Mouse (Mus musculus): ENCODE data around the gene Olfr1404. TPM values are rescaled to one million over a fixed set of nuclear protein-coding genes. Genes with fewer than 3 reads are reported as not detected.
"Not testable (repeated sequence)": the region's sequence is repeated elsewhere in the genome, so short reads cannot be mapped to it uniquely, and the experiment has no call there.

The Olfr1404 gene
- polyA plus RNA-seq (2015; fragmentation: Nextera tagmentation; extraction: Ambion mirVana), result not detected in 2 replicates

- Histone ChIP-seq H3K27me3 (ENCODE audit: control insufficient read depth, insufficient read depth, low read depth, low read length) (no peaks in the 10 kb centered on the region), H3K27ac (ENCODE audit: low read length) (no peak within 1 kb of the TSS), H3K36me3 (ENCODE audit: control insufficient read depth, insufficient read depth, low read length) (no peaks in the 10 kb centered on the region), H3K4me2 (ENCODE audit: low read depth, low read length) (no peak within 1 kb of the TSS), H3K4me3 (ENCODE audit: low read length) (no peak within 1 kb of the TSS), H3K9me3 (ENCODE audit: control insufficient read depth, low read length) (no peaks in the 10 kb centered on the region), H3K4me1 (replicated peaks; ENCODE audit: control insufficient read depth, insufficient read depth, low read length) (no peaks in the 10 kb centered on the region), H3K9ac (ENCODE audit: low read length) (no peak within 1 kb of the TSS)
- ATAC-seq (ENCODE audit: low read depth), result no peak
- 64% methylated on average over 5 of the region's 5 CpGs for WGBS
Observed at GRCm38 (mm10) chr1:173212092-173212491, at the start of gene Olfr1404. Gene Olfr1404 (plus strand): TSS chr1:173212392.

- Histone ChIP-seq H3K4me2 (ENCODE audit: low read depth, low read length) (no peak overlapping the region), H3K4me1 (replicated peaks; ENCODE audit: control insufficient read depth, insufficient read depth, low read length) (no peaks in the 10 kb centered on the region), H3K9ac (ENCODE audit: low read length) (no peak overlapping the region), H3K9me3 (ENCODE audit: control insufficient read depth, low read length) (no peaks in the 10 kb centered on the region), H3K4me3 (ENCODE audit: low read length) (no peak overlapping the region), H3K36me3 (ENCODE audit: control insufficient read depth, insufficient read depth, low read length) (no peaks in the 10 kb centered on the region), H3K27me3 (ENCODE audit: control insufficient read depth, insufficient read depth, low read depth, low read length) (no peaks in the 10 kb centered on the region), H3K27ac (ENCODE audit: low read length) (no peak overlapping the region)
- no peak for ATAC-seq (ENCODE audit: low read depth)
Observed at GRCm38 (mm10) chr1:173174154-173174842, 37.9 kb upstream of the Olfr1404 start.

DNA sequence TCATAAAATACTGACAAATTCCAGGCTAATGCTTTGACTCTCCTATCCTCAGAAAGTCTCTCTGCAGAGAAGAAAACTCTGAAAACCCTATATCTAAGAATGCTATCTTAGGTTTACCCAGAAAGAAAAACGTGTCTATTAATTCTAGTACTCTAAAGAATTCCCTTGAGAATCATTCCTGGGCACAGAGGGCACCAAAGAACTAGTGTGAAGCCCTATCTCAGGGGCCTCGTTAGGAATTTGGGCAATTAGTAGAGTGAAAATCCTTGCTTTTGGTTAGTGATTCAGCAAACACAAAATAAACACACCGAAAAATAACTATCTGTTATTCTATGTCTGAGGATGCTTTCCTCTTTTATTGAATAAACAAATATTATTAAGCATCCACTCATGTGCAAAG is 21.7 kb upstream of the Olfr1404 start, which contains the start of gene Olfr1406:
Gene Olfr1406 (minus strand): TSS at position 101 of the 400 bp plus-strand sequence.
- no peaks in the 10 kb centered on the region for H3K27me3 ChIP-seq (ENCODE audit: control insufficient read depth, insufficient read depth, low read depth, low read length)
- no peaks in the 10 kb centered on the region for H3K9me3 ChIP-seq (ENCODE audit: control insufficient read depth, low read length)
- 59% methylated on average over 3 of the region's 3 CpGs for WGBS
- no peak within 1 kb of the TSS for H3K4me2 ChIP-seq (ENCODE audit: low read depth, low read length)
- H3K4me1 ChIP-seq (replicated peaks; ENCODE audit: control insufficient read depth, insufficient read depth, low read length), result no peaks in the 10 kb centered on the region
- no peak within 1 kb of the TSS for H3K9ac ChIP-seq (ENCODE audit: low read length)
- no peak within 1 kb of the TSS for H3K27ac ChIP-seq (ENCODE audit: low read length)
- no peak within 1 kb of the TSS for H3K4me3 ChIP-seq (ENCODE audit: low read length)
- ATAC-seq (ENCODE audit: low read depth), result no peak
- H3K36me3 ChIP-seq (ENCODE audit: control insufficient read depth, insufficient read depth, low read length), result no peaks in the 10 kb centered on the region

DNA sequence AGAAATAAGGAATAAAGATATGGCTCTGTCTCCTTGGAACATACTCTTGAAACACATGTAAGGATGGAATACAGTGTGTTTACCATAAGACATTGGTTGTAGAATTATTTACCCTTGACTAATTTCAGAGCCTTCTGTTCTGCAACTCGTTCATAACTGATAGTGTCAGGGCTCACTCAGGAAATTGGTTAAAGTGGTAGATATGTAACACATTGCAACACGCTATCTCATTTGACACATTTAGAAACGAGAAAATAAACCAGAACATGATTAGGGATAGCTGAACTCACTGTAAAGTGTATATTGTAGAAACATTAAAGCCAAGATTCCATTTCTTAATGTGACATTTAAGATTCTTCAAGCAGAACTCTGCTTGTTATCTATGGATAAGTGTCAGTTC is 20.1 kb upstream of the Olfr1404 start:
- Histone ChIP-seq H3K4me1 (replicated peaks; ENCODE audit: control insufficient read depth, insufficient read depth, low read length) (no peaks in the 10 kb centered on the region), H3K9me3 (ENCODE audit: control insufficient read depth, low read length) (no peaks in the 10 kb centered on the region), H3K27ac (ENCODE audit: low read length) (no peak overlapping the region), H3K27me3 (ENCODE audit: control insufficient read depth, insufficient read depth, low read depth, low read length) (no peaks in the 10 kb centered on the region), H3K9ac (ENCODE audit: low read length) (no peak overlapping the region), H3K36me3 (ENCODE audit: control insufficient read depth, insufficient read depth, low read length) (no peaks in the 10 kb centered on the region), H3K4me3 (ENCODE audit: low read length) (no peak overlapping the region), H3K4me2 (ENCODE audit: low read depth, low read length) (no peak overlapping the region)
- no peak for ATAC-seq (ENCODE audit: low read depth)
- whole genome bisulfite sequencing, result 53% methylated on average over 3 of the region's 3 CpGs

DNA sequence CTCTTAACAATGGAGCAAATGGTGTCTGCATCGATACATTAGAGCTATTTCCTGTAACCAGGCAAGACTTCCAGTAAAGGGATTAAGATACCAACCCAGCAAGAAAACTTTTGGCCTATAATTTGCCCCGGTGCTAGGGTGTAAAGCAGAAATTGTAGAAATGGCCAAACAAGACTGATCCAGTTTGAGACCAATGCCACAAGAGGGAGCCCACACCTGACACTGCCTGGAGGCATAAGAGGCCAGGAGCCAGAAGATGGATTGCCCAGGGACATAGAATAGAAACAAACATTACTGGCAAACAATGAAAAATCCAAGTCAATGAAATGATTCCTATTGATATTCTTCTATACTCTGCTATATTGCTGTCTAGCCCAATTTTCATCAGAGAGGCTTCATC is 15.8 kb upstream of the Olfr1404 start:
- no peak overlapping the region for H3K9ac ChIP-seq (ENCODE audit: low read length)
- H3K4me2 ChIP-seq (ENCODE audit: low read depth, low read length), result no peak overlapping the region
- WGBS, result 83% methylated on average over 2 of the region's 2 CpGs
- no peak overlapping the region for H3K4me3 ChIP-seq (ENCODE audit: low read length)
- ATAC-seq (ENCODE audit: low read depth), result no peak
- no peak overlapping the region for H3K27ac ChIP-seq (ENCODE audit: low read length)
- H3K36me3 ChIP-seq (ENCODE audit: control insufficient read depth, insufficient read depth, low read length), result no peaks in the 10 kb centered on the region
- no peaks in the 10 kb centered on the region for H3K9me3 ChIP-seq (ENCODE audit: control insufficient read depth, low read length)
- H3K27me3 ChIP-seq (ENCODE audit: control insufficient read depth, insufficient read depth, low read depth, low read length), result no peaks in the 10 kb centered on the region
- no peaks in the 10 kb centered on the region for H3K4me1 ChIP-seq (replicated peaks; ENCODE audit: control insufficient read depth, insufficient read depth, low read length)

GRCm38 (mm10) chr1:173197508-173197907 is 14.7 kb upstream of the Olfr1404 start, which contains the start of gene Olfr218:
Gene Olfr218 (plus strand): TSS chr1:173197808.
- 67% methylated on average over 5 of the region's 5 CpGs for WGBS
- Histone ChIP-seq H3K27ac (ENCODE audit: low read length) (no peak within 1 kb of the TSS), H3K9ac (ENCODE audit: low read length) (no peak within 1 kb of the TSS), H3K4me3 (ENCODE audit: low read length) (no peak within 1 kb of the TSS), H3K27me3 (ENCODE audit: control insufficient read depth, insufficient read depth, low read depth, low read length) (no peaks in the 10 kb centered on the region), H3K9me3 (ENCODE audit: control insufficient read depth, low read length) (no peaks in the 10 kb centered on the region), H3K4me2 (ENCODE audit: low read depth, low read length) (no peak within 1 kb of the TSS), H3K4me1 (replicated peaks; ENCODE audit: control insufficient read depth, insufficient read depth, low read length) (no peaks in the 10 kb centered on the region), H3K36me3 (ENCODE audit: control insufficient read depth, insufficient read depth, low read length) (no peaks in the 10 kb centered on the region)
- no peak for ATAC-seq (ENCODE audit: low read depth)

DNA sequence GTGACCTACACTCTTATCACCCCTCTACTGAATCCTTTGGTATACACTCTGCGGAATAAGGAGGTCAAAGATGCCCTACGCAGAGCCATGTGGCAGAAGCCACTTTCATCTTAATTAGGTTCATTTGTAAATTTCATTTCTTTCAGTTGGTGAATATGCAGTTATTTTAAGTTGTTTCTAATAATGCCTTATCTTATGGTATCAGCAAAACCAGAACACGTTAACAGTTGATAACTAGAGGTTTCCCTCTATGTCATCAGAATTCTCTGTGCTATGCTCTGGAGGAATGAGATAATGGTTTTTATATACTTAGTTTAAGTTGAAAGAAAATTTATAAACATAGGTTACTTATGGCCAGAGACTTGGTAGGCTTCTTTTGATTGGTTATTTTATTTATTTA is 4.3 kb downstream of the Olfr1404 start:
- H3K27ac ChIP-seq (ENCODE audit: low read length), result no peak overlapping the region
- no peak overlapping the region for H3K4me2 ChIP-seq (ENCODE audit: low read depth, low read length)
- no peak overlapping the region for H3K9ac ChIP-seq (ENCODE audit: low read length)
- H3K36me3 ChIP-seq (ENCODE audit: control insufficient read depth, insufficient read depth, low read length), result no peaks in the 10 kb centered on the region
- no peaks in the 10 kb centered on the region for H3K27me3 ChIP-seq (ENCODE audit: control insufficient read depth, insufficient read depth, low read depth, low read length)
- ATAC-seq (ENCODE audit: low read depth), result no peak
- WGBS, result 82% methylated on average over 3 of the region's 3 CpGs
- no peaks in the 10 kb centered on the region for H3K4me1 ChIP-seq (replicated peaks; ENCODE audit: control insufficient read depth, insufficient read depth, low read length)
- H3K9me3 ChIP-seq (ENCODE audit: control insufficient read depth, low read length), result no peaks in the 10 kb centered on the region
- H3K4me3 ChIP-seq (ENCODE audit: low read length), result no peak overlapping the region

- Histone ChIP-seq H3K27ac (ENCODE audit: low read length) (no peak within 1 kb of the TSS), H3K4me3 (ENCODE audit: low read length) (no peak within 1 kb of the TSS), H3K27me3 (ENCODE audit: control insufficient read depth, insufficient read depth, low read depth, low read length) (no peaks in the 10 kb centered on the region), H3K4me2 (ENCODE audit: low read depth, low read length) (no peak within 1 kb of the TSS), H3K9ac (ENCODE audit: low read length) (no peak within 1 kb of the TSS), H3K36me3 (ENCODE audit: control insufficient read depth, insufficient read depth, low read length) (no peaks in the 10 kb centered on the region), H3K9me3 (ENCODE audit: control insufficient read depth, low read length) (no peaks in the 10 kb centered on the region), H3K4me1 (replicated peaks; ENCODE audit: control insufficient read depth, insufficient read depth, low read length) (no peaks in the 10 kb centered on the region)
- ATAC-seq (ENCODE audit: low read depth), result no peak
- WGBS, result 64% methylated on average over 2 of the region's 2 CpGs
Observed at GRCm38 (mm10) chr1:173227081-173227480, 14.9 kb downstream of the Olfr1404 start, which contains the start of gene Fcer1a. Gene Fcer1a (minus strand): TSS chr1:173227214.

GRCm38 (mm10) chr1:173237004-173237403 is 24.8 kb downstream of the Olfr1404 start:
- H3K4me2 ChIP-seq (ENCODE audit: low read depth, low read length); H3K9me3 ChIP-seq (ENCODE audit: control insufficient read depth, low read length); H3K9ac ChIP-seq (ENCODE audit: low read length); ATAC-seq (ENCODE audit: low read depth); H3K4me1 ChIP-seq (replicated peaks; ENCODE audit: control insufficient read depth, insufficient read depth, low read length); H3K27me3 ChIP-seq (ENCODE audit: control insufficient read depth, insufficient read depth, low read depth, low read length); H3K36me3 ChIP-seq (ENCODE audit: control insufficient read depth, insufficient read depth, low read length); H3K4me3 ChIP-seq (ENCODE audit: low read length); H3K27ac ChIP-seq (ENCODE audit: low read length): not testable (repeated sequence)
- WGBS, result 73% methylated on average over 1 of the region's 1 CpGs

All from lung, embryonic 16.5 days (tissue).